Mouse (Mus musculus) midbrain, embryonic 12.5 days (tissue): Measurements from ENCODE around the gene Gm10642. TPM values are rescaled to one million over a fixed set of nuclear protein-coding genes. Genes with fewer than 3 reads are reported as not detected.

Experiments used
- ATAC-seq: fragments of 200-750 bp; cut with Nextera tagmentation; 2 replicates; pipeline ENCODE4 v1.8.0; 2017; ENCODE audit warnings: low read depth, moderate TSS enrichment, moderate library complexity; ENCODE audit not compliant: low FRiP score
- H3K27ac ChIP-seq: fragments of 300-500 bp; sonication (generic); replicated peaks from 2 replicates; pipeline ENCODE4 v1.5.1; 2016; ENCODE audit warnings: mild to moderate bottlenecking
- H3K27me3 ChIP-seq: fragments of 300-500 bp; sonication (generic); 2 replicates; pipeline ENCODE4 v1.6.1; 2016; ENCODE audit warnings: mild to moderate bottlenecking
- H3K36me3 ChIP-seq: fragments of 300-500 bp; sonication (generic); 2 replicates; pipeline ENCODE4 v1.6.1; 2016
- H3K4me1 ChIP-seq: fragments of 300-500 bp; sonication (generic); 2 replicates; pipeline ENCODE4 v1.6.1; 2016
- H3K4me2 ChIP-seq: fragments of 300-500 bp; sonication (generic); replicated peaks from 2 replicates; pipeline ENCODE4 v1.6.1; 2016; ENCODE audit warnings: mild to moderate bottlenecking, moderate library complexity
- H3K4me3 ChIP-seq: fragments of 300-500 bp; sonication (generic); 2 replicates; pipeline ENCODE4 v1.5.1; 2016; ENCODE audit warnings: mild to moderate bottlenecking
- H3K9ac ChIP-seq: fragments of 300-500 bp; sonication (generic); replicated peaks from 2 replicates; pipeline ENCODE4 v1.6.1; 2016; ENCODE audit warnings: mild to moderate bottlenecking, moderate library complexity
- H3K9me3 ChIP-seq: fragments of 300-500 bp; sonication (generic); 2 replicates; pipeline ENCODE4 v1.6.1; 2016; ENCODE audit warnings: mild to moderate bottlenecking
- WGBS: fragments of 180-500 bp; shearing (Covaris S2); methylation state at CpG from one replicate; pipeline ENCODE4 v1.1.7; 2016; 5-methylcytosine and 5-hydroxymethylcytosine counted together
- polyA plus RNA-seq: library from polyadenylated mRNA; unstranded; fragments of >200 nt; fragmentation: Nextera tagmentation; extraction: Ambion mirVana; gene quantifications from 2 replicates; pipeline ENCODE4 v1.2.1, GENCODE M21; 2016

Gm10642 gene
- polyA plus RNA-seq, 1 experiment from 2014 or later: 0.32 TPM

DNA sequence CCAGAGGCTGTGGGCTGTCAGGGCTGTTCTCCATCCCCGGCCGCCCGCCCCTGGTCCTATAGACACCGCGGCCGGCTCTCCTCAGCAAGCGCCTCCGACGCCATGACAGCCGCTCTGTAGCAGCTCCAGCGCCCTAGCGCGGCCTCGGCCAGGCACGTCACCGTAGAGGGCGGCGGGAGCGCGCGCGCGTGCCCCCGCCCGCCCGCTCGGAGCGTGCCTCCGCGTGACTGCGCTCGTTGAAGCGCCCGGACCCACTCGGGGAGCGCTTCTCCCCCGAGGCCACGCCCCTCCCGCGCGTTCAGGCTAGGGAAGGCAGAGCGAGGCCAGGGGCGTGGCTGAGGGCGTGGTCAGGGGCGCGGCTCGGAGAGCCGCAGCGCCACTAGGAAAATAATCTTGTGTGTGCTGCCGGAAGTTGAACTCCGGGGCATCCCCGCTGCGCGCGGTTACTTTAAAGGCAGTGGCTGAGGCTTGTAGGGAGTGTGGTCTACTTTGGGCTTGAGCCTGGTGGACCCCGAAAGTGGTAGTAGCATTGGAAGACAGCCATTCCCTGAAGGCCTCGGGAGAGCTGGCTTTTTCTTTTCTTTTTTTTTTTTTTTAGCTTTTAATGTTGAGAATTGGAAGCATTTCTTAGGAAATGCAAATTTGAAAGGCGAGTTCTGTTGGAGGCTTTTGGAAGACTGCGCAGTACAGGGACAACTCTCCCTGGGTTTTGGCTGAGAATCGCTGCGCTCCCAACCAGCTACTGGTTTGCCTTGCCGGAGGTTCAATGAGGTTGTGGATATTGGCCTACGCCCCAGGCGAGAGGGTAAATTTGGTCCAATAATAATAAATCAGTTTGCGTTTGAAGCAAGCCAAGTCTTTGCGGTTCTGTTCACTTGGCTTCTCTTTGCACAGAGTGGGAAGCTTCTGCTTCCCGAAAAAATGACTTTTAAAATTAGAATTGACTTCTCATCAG is 1.2 kb downstream of the Gm10642 start, which contains the start of gene Mindy2:
Mindy2 (minus strand) TSS at position 162 of the 955 bp plus-strand sequence.
- WGBS: 2% methylated on average over 67 of the region's 67 CpGs
- Histone ChIP-seq H3K4me1 (peaks cover 8% of the 10 kb centered on the region), H3K36me3 (no peaks in the 10 kb centered on the region), H3K27me3 (no peaks in the 10 kb centered on the region), H3K27ac (peak within 1 kb of the TSS; percentile 95), H3K4me2 (peak within 1 kb of the TSS; percentile 81), H3K9ac (peak within 1 kb of the TSS; percentile 91), H3K4me3 (peak within 1 kb of the TSS; percentile 90), H3K9me3 (no peaks in the 10 kb centered on the region)
- ATAC-seq: peak; percentile 97

DNA sequence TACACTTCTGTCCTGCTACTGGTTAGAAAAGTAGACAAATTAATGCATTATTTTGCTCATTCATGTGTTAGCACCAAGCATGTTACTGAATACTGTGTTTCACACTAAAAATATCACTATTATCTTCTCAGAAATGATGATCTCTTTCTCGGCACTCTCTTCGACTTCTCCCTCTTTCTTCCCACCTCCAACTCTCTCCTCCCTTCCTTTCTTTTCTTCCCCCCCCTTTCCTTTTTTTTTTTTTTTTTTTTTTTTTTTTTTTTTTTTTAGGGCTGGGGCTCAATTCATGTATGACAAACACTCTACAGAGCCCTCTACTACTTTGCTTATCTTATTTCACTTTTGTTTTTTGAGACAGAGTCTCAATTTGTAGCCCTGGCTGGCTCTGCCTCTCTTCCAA is 2.2 kb downstream of the Gm10642 start:
- ATAC-seq: no peak
- no peaks in the 10 kb centered on the region for H3K36me3 ChIP-seq
- H3K4me2 ChIP-seq: no peak overlapping the region
- no peak overlapping the region for H3K27ac ChIP-seq
- H3K4me3 ChIP-seq: no peak overlapping the region
- WGBS: 69% methylated on average over 2 of the region's 2 CpGs
- H3K4me1 ChIP-seq: peaks cover 8% of the 10 kb centered on the region
- no peaks in the 10 kb centered on the region for H3K9me3 ChIP-seq
- H3K9ac ChIP-seq: no peak overlapping the region
- H3K27me3 ChIP-seq: no peaks in the 10 kb centered on the region

- Histone ChIP-seq H3K4me1 (no peaks in the 10 kb centered on the region), H3K4me3 (no peak overlapping the region), H3K9me3 (0 out of 2 replicates have a peak, but pooled peaks cover 3% of the 10 kb centered on the region), H3K27me3 (no peaks in the 10 kb centered on the region), H3K36me3 (no peaks in the 10 kb centered on the region), H3K9ac (no peak overlapping the region), H3K4me2 (no peak overlapping the region), H3K27ac (no peak overlapping the region)
- WGBS: 85% methylated on average over 4 of the region's 4 CpGs
- ATAC-seq: no peak
Observed at GRCm38 (mm10) chr9:70664847-70665246, 8.8 kb downstream of the Gm10642 start.

- Histone ChIP-seq H3K27ac (no peak overlapping the region), H3K4me2 (no peak overlapping the region), H3K4me3 (no peak overlapping the region), H3K36me3 (no peaks in the 10 kb centered on the region), H3K27me3 (no peaks in the 10 kb centered on the region), H3K9me3 (0 out of 2 replicates have a peak, but pooled peaks cover 3% of the 10 kb centered on the region), H3K9ac (no peak overlapping the region), H3K4me1 (no peaks in the 10 kb centered on the region)
- no peak for ATAC-seq
- WGBS: 74% methylated on average over 16 of the region's 16 CpGs
Observed at GRCm38 (mm10) chr9:70665372-70666145, 9.5 kb downstream of the Gm10642 start.

GRCm38 (mm10) chr9:70666811-70667210 is 10.8 kb downstream of the Gm10642 start:
- H3K36me3 ChIP-seq: no peaks in the 10 kb centered on the region
- WGBS: 82% methylated on average over 7 of the region's 7 CpGs

GRCm38 (mm10) chr9:70668048-70668447 is 12.0 kb downstream of the Gm10642 start:
- no peak for ATAC-seq
- H3K4me2 ChIP-seq: no peak overlapping the region
- no peaks in the 10 kb centered on the region for H3K27me3 ChIP-seq
- no peak overlapping the region for H3K9ac ChIP-seq
- no peak overlapping the region for H3K27ac ChIP-seq
- no peaks in the 10 kb centered on the region for H3K4me1 ChIP-seq
- no peaks in the 10 kb centered on the region for H3K36me3 ChIP-seq
- 0 out of 2 replicates have a peak, but pooled peaks cover 3% of the 10 kb centered on the region for H3K9me3 ChIP-seq
- H3K4me3 ChIP-seq: no peak overlapping the region

More at GRCm38 (mm10) chr9:70666811-70667210, 10.8 kb downstream of the Gm10642 start:
- 0 out of 2 replicates have a peak, but pooled peaks cover 3% of the 10 kb centered on the region for H3K9me3 ChIP-seq
- H3K4me2 ChIP-seq: no peak overlapping the region
- H3K27me3 ChIP-seq: no peaks in the 10 kb centered on the region
- no peak overlapping the region for H3K9ac ChIP-seq
- H3K4me1 ChIP-seq: no peaks in the 10 kb centered on the region
- no peak overlapping the region for H3K27ac ChIP-seq
- H3K4me3 ChIP-seq: no peak overlapping the region
- ATAC-seq: no peak

DNA sequence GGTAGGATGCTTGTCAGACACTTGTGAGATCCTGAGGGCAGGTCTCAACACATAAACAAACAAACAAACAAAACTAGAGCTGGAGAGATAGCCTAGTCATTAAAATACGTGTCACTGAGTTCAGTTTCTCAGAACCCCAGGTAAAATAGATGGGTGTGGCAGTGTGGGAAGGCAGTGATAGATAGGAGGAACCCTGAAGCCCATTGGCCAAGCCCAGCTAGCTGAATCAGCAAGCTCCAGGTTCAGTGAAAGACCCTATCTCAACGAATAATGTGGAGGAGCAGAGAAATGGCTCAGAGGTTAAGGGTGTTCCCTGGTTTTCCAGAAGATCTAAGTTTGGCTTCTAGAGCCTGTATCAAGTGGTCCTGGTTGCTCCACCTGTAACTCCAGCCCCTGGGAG is 13.1 kb downstream of the Gm10642 start:
- Histone ChIP-seq H3K4me2 (no peak overlapping the region), H3K36me3 (no peaks in the 10 kb centered on the region), H3K27me3 (no peaks in the 10 kb centered on the region), H3K27ac (no peak overlapping the region), H3K4me1 (no peaks in the 10 kb centered on the region), H3K9me3 (0 out of 2 replicates have a peak, but pooled peaks cover 3% of the 10 kb centered on the region), H3K4me3 (no peak overlapping the region), H3K9ac (no peak overlapping the region)
- ATAC-seq: no peak
- WGBS: 75% methylated on average over 2 of the region's 2 CpGs

DNA sequence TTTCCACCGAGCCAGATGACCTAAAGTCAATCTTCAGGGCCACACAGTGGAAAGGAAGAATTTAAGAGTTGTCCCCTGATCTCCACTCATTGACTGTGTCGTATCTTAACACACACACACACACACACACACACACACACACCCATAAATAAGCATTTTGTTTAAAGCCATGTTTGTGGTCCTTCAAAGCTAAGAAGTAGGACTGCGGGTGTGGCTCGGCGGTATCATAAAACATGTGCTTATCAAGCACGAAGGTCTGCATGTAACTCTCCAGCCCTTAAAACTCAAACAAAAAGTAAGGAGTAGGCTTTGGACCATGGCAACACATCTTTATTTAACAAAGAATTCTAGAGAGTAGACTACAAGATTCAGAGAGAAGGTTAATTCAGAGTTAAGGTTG is 14.3 kb downstream of the Gm10642 start:
- Histone ChIP-seq H3K4me2 (no peak overlapping the region), H3K4me3 (no peak overlapping the region), H3K9me3 (0 out of 2 replicates have a peak, but pooled peaks cover 3% of the 10 kb centered on the region), H3K4me1 (no peaks in the 10 kb centered on the region), H3K36me3 (no peaks in the 10 kb centered on the region), H3K27ac (no peak overlapping the region), H3K9ac (no peak overlapping the region), H3K27me3 (no peaks in the 10 kb centered on the region)
- no peak for ATAC-seq
- 87% methylated on average over 6 of the region's 6 CpGs for WGBS

- Histone ChIP-seq H3K4me1 (no peaks in the 10 kb centered on the region), H3K4me3 (no peak overlapping the region), H3K9me3 (0 out of 2 replicates have a peak, but pooled peaks cover 3% of the 10 kb centered on the region), H3K27ac (no peak overlapping the region), H3K27me3 (no peaks in the 10 kb centered on the region), H3K9ac (no peak overlapping the region), H3K36me3 (no peaks in the 10 kb centered on the region), H3K4me2 (no peak overlapping the region)
- ATAC-seq: no peak
- 83% methylated on average over 6 of the region's 6 CpGs for WGBS
Observed at GRCm38 (mm10) chr9:70671278-70671677, 15.2 kb downstream of the Gm10642 start.

GRCm38 (mm10) chr9:70671772-70672579 is 15.9 kb downstream of the Gm10642 start:
- H3K9ac ChIP-seq: no peak overlapping the region
- no peaks in the 10 kb centered on the region for H3K4me1 ChIP-seq
- H3K27ac ChIP-seq: no peak overlapping the region
- H3K27me3 ChIP-seq: no peaks in the 10 kb centered on the region
- no peak for ATAC-seq
- 55% methylated on average over 10 of the region's 10 CpGs for WGBS
- H3K9me3 ChIP-seq: 0 out of 2 replicates have a peak, but pooled peaks cover 3% of the 10 kb centered on the region
- H3K4me2 ChIP-seq: no peak overlapping the region
- no peaks in the 10 kb centered on the region for H3K36me3 ChIP-seq
- no peak overlapping the region for H3K4me3 ChIP-seq

GRCm38 (mm10) chr9:70673656-70674055 is 17.6 kb downstream of the Gm10642 start:
- no peak overlapping the region for H3K4me2 ChIP-seq
- no peaks in the 10 kb centered on the region for H3K9me3 ChIP-seq
- H3K36me3 ChIP-seq: no peaks in the 10 kb centered on the region
- H3K4me1 ChIP-seq: no peaks in the 10 kb centered on the region
- no peak for ATAC-seq
- WGBS: 85% methylated on average over 4 of the region's 4 CpGs
- H3K27me3 ChIP-seq: no peaks in the 10 kb centered on the region
- no peak overlapping the region for H3K4me3 ChIP-seq
- no peak overlapping the region for H3K9ac ChIP-seq
- H3K27ac ChIP-seq: no peak overlapping the region
